Mouse (Mus musculus): ENCODE results near the gene Ide. TPM values are rescaled to one million over a fixed set of nuclear protein-coding genes. Genes with fewer than 3 reads are reported as not detected.

Gene Ide
- polyA plus RNA-seq, 1 experiment from 2014 or later: 54.3 TPM

DNA sequence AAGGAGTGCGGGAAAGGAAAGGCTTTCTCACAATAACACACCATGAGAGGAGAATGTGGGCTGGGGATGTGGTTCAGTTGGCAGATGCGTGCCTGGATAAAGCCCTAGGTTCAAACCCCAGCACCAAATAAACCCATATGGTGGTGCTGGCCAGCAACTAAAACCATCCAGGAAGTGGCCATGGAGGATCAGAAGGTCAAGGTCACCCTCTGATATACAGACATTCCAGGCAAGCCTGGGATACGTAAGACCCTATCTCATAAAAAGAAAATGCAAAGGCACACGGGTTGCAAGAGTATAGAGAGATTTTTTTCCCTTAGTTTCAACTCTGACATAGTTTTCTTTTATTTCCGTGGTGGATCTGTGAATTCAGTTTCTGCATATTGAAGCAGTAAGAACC is 3.3 kb upstream of the Ide start:
- H3K4me3 ChIP-seq (replicated peaks; ENCODE audit: low read length): no peak overlapping the region
- no peak for DNase-seq (ENCODE audit: low spot score)
- H3K4me2 ChIP-seq (replicated peaks): no peak overlapping the region
- no peaks in the 10 kb centered on the region for H3K27me3 ChIP-seq (ENCODE audit: control insufficient read depth, insufficient read depth, low read length)
- H3K27ac ChIP-seq: no peak overlapping the region
- no peaks in the 10 kb centered on the region for H3K9me3 ChIP-seq (ENCODE audit: control insufficient read depth, low read length)
- H3K36me3 ChIP-seq (replicated peaks; ENCODE audit: control insufficient read depth, insufficient read depth): no peaks in the 10 kb centered on the region
- H3K9ac ChIP-seq: no peak overlapping the region
- H3K4me1 ChIP-seq (replicated peaks; ENCODE audit: control insufficient read depth, insufficient read depth, low read length): no peaks in the 10 kb centered on the region
- ATAC-seq (ENCODE audit: low FRiP score): no peak
- 86% methylated on average over 5 of the region's 5 CpGs for WGBS

DNA sequence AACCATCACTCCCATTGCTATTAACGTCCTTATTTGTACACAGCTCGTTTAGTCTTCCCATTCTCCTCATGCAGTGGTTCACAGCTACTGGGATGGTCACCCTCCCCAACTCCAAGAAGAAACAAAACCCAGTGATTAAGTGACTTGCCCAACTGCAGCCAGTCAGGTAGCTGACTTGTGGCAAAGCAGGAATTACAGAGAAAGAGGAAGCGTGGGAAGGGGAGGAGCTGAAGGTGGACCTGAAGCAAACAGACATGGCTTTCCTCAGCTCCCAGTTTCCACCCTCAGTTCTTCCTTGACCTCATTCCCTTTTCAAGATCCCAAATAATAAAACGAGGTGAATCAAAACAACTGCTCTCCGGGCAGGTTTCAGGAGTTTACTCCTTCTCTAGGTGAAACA is 2.8 kb upstream of the Ide start:
- Histone ChIP-seq H3K4me1 (replicated peaks; ENCODE audit: control insufficient read depth, insufficient read depth, low read length) (no peaks in the 10 kb centered on the region), H3K27me3 (ENCODE audit: control insufficient read depth, insufficient read depth, low read length) (no peaks in the 10 kb centered on the region), H3K27ac (no peak overlapping the region), H3K4me2 (replicated peaks) (no peak overlapping the region), H3K9ac (no peak overlapping the region), H3K36me3 (replicated peaks; ENCODE audit: control insufficient read depth, insufficient read depth) (no peaks in the 10 kb centered on the region), H3K4me3 (replicated peaks; ENCODE audit: low read length) (no peak overlapping the region), H3K9me3 (ENCODE audit: control insufficient read depth, low read length) (no peaks in the 10 kb centered on the region)
- WGBS: 85% methylated on average over 5 of the region's 5 CpGs
- ATAC-seq (ENCODE audit: low FRiP score): no peak
- no peak for DNase-seq (ENCODE audit: low spot score)

DNA sequence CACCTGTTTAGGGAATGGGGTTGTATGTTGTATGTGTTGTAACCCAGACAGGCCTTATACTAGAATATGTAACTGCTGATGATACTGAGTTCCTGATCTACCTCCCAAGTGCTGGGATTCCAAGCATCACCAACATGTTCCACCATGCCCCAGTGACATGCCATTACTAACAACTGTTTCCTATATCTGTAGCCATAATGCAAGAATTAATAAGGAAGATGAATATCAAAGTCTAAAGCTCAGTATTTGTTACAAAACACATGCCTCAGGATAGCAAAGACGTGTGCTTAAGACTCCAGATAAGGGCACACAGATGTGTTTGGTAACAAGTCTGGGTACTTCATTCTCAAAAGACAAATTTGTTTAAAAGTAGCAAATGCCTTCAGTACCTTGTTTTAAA is 2.3 kb downstream of the Ide start:
- Histone ChIP-seq H3K4me2 (replicated peaks) (no peak overlapping the region), H3K27me3 (ENCODE audit: control insufficient read depth, insufficient read depth, low read length) (no peaks in the 10 kb centered on the region), H3K9me3 (ENCODE audit: control insufficient read depth, low read length) (no peaks in the 10 kb centered on the region), H3K27ac (no peak overlapping the region), H3K36me3 (replicated peaks; ENCODE audit: control insufficient read depth, insufficient read depth) (no peaks in the 10 kb centered on the region), H3K4me3 (replicated peaks; ENCODE audit: low read length) (no peak overlapping the region), H3K4me1 (replicated peaks; ENCODE audit: control insufficient read depth, insufficient read depth, low read length) (no peaks in the 10 kb centered on the region), H3K9ac (no peak overlapping the region)
- ATAC-seq (ENCODE audit: low FRiP score): no peak
- 93% methylated on average over 1 of the region's 1 CpGs for WGBS
- no peak for DNase-seq (ENCODE audit: low spot score)

DNA sequence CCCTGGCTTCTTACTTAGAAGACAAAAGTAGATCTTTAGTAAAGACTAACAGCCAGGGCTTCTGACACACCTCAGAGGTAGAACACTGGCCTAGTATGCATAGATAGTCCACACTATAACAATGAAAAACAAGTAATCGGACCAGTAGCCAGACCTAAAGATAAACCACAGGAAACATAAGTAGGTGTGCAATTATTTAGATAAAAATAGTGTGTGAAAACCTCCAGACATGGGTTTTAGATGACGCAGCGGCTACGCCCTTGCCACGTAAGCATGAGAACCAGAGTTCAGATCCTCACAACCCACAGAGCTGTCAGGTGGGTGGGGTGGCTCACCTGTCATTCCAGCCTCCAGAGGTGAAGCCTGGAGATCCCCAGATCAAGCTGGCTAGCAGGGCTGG is 4.3 kb downstream of the Ide start:
- H3K27me3 ChIP-seq (ENCODE audit: control insufficient read depth, insufficient read depth, low read length): no peaks in the 10 kb centered on the region
- no peaks in the 10 kb centered on the region for H3K9me3 ChIP-seq (ENCODE audit: control insufficient read depth, low read length)
- H3K36me3 ChIP-seq (replicated peaks; ENCODE audit: control insufficient read depth, insufficient read depth): peaks cover 4% of the 10 kb centered on the region
- no peak overlapping the region for H3K4me3 ChIP-seq (replicated peaks; ENCODE audit: low read length)
- WGBS: 98% methylated on average over 5 of the region's 5 CpGs
- no peak overlapping the region for H3K9ac ChIP-seq
- no peak overlapping the region for H3K27ac ChIP-seq
- H3K4me1 ChIP-seq (replicated peaks; ENCODE audit: control insufficient read depth, insufficient read depth, low read length): no peaks in the 10 kb centered on the region
- ATAC-seq (ENCODE audit: low FRiP score) (no peak), DNase-seq (ENCODE audit: low spot score) (no peak)
- H3K4me2 ChIP-seq (replicated peaks): no peak overlapping the region

DNA sequence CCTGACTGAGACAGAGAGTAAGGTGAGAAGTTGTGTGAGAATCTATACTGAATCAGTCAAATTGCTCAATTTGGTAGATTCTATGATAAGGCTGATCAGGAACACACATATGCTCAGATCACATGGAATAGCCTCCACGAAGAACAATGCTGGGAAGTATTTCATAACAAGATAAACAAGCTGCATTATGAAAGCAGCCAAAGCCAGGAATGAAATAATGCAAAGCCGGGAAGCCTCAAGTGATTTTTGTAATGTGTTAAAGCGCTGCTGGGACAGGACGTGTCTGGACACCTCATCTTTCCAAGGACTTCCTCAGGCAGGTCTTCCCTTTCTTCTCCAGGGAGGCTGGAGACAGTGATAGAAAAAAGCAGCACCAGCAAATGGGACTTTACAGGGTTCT is 4.9 kb downstream of the Ide start:
- peaks cover 10% of the 10 kb centered on the region for H3K36me3 ChIP-seq (replicated peaks; ENCODE audit: control insufficient read depth, insufficient read depth)
- no peak overlapping the region for H3K4me3 ChIP-seq (replicated peaks; ENCODE audit: low read length)
- 86% methylated on average over 4 of the region's 4 CpGs for WGBS
- no peak for ATAC-seq (ENCODE audit: low FRiP score)
- no peak overlapping the region for H3K9ac ChIP-seq
- no peaks in the 10 kb centered on the region for H3K9me3 ChIP-seq (ENCODE audit: control insufficient read depth, low read length)
- H3K27me3 ChIP-seq (ENCODE audit: control insufficient read depth, insufficient read depth, low read length): no peaks in the 10 kb centered on the region
- H3K4me2 ChIP-seq (replicated peaks): no peak overlapping the region
- no peak for DNase-seq (ENCODE audit: low spot score)
- H3K27ac ChIP-seq: no peak overlapping the region
- no peaks in the 10 kb centered on the region for H3K4me1 ChIP-seq (replicated peaks; ENCODE audit: control insufficient read depth, insufficient read depth, low read length)

DNA sequence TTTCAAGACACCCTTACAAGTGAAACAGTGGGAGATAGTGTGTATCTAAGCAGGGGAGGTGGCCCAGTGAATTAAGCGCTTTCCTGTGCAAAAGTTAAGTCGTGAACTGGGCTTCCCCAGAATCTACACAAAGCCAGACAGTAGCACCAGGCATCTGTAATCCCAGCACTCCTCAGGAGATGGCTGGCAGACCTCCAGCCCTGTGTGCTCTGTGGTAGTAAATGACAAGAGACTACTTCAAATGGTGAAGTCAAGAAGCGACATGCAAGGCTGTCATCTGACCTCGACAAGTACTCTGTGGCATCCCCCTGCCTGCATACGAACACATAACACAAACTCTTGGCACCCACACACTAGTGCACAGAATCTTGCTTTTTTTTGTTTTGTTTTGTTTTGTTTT is 10.4 kb downstream of the Ide start:
- 0 out of 2 replicates have a peak overlapping the region, but pooled peaks have one; percentile 26 for H3K27ac ChIP-seq
- no peak overlapping the region for H3K4me3 ChIP-seq (replicated peaks; ENCODE audit: low read length)
- ATAC-seq (ENCODE audit: low FRiP score): no peak
- peaks cover 14% of the 10 kb centered on the region for H3K36me3 ChIP-seq (replicated peaks; ENCODE audit: control insufficient read depth, insufficient read depth)
- 67% methylated on average over 5 of the region's 5 CpGs for WGBS
- H3K9me3 ChIP-seq (ENCODE audit: control insufficient read depth, low read length): no peaks in the 10 kb centered on the region
- H3K27me3 ChIP-seq (ENCODE audit: control insufficient read depth, insufficient read depth, low read length): no peaks in the 10 kb centered on the region
- H3K4me1 ChIP-seq (replicated peaks; ENCODE audit: control insufficient read depth, insufficient read depth, low read length): no peaks in the 10 kb centered on the region
- no peak overlapping the region for H3K4me2 ChIP-seq (replicated peaks)
- no peak overlapping the region for H3K9ac ChIP-seq
- DNase-seq (ENCODE audit: low spot score): no peak

DNA sequence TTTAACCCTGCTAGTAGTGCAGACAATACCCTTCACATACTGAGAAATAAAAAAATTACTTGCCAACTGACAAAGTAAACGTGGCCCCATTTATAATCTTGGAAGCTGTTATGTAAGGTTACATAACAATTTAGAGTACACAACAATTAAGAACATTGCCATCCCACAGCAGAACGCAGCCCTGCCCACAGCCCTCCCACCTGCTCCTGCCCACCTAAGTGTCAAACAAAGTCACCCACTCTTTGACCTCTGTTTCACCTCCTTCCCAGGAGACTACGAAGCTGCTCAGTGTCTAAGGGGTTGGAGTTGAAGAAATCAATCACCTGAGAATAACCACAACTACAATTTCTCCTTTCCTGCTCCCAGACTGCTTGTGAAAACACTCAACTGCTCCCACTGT is 14.1 kb downstream of the Ide start:
- DNase-seq (ENCODE audit: low spot score): no peak
- ATAC-seq (ENCODE audit: low FRiP score): no peak
- no peaks in the 10 kb centered on the region for H3K9me3 ChIP-seq (ENCODE audit: control insufficient read depth, low read length)
- no peaks in the 10 kb centered on the region for H3K27me3 ChIP-seq (ENCODE audit: control insufficient read depth, insufficient read depth, low read length)
- H3K4me2 ChIP-seq (replicated peaks): no peak overlapping the region
- no peak overlapping the region for H3K9ac ChIP-seq
- no peaks in the 10 kb centered on the region for H3K4me1 ChIP-seq (replicated peaks; ENCODE audit: control insufficient read depth, insufficient read depth, low read length)
- H3K36me3 ChIP-seq (replicated peaks; ENCODE audit: control insufficient read depth, insufficient read depth): peaks cover 16% of the 10 kb centered on the region
- no peak overlapping the region for H3K4me3 ChIP-seq (replicated peaks; ENCODE audit: low read length)
- 85% methylated on average over 3 of the region's 3 CpGs for WGBS
- no peak overlapping the region for H3K27ac ChIP-seq

DNA sequence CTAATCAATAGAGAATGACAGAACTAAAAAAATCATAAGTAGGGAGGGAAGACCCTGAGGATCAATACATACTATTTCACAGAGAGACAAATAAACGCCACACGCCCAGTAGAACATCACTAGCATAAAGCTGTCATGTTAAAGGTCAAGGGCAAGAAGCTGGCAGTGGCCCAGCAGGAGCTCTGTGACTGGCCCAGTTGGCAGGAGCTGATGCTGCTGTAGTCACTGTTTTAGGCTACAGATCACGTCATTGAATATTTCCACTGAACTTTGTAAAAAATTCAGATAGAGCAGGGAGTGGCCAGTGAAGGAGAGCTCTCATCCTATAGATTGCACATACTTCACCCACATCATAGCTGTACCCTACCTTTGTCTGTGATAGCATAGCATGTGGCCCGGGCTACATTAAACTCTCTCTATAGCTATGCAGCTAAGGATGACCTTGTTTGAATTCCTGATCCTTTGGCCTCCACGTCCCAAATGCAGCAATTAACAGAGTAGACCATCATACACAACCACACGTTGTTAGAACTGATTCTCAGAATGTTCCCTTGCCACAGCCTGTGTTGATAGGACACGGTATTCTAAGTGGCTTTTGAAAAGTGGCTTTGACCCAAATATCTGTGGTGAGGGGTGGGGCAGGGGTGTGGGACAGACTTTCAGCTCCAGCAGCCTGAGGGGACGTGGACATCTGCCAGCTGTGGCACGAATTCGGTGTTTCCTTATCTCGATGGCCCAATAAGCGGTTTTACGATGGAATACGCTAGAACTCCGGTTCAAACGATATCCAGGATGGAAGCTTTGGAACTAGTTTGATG is 16.6 kb downstream of the Ide start:
- WGBS: 91% methylated on average over 16 of the region's 16 CpGs

DNA sequence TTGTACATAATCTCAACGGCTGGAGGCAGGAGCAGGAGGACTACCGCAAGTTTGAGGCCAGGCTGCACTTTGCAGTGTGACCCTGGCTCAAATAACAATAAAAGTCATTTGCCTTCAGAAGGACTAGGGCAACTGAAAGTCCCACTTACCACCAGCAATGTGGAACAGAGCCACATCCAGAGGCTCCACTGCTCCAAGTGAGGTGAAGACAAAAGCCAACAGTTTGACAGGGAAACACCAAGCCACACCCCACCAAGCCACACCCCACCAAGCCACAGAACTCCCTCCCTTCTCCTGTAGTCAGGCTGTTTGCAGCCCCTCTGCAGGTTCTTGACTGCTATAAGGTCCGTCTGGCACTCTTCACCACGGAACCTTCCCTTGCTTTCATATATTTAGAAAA is 20.3 kb downstream of the Ide start:
- no peak overlapping the region for H3K4me3 ChIP-seq (replicated peaks; ENCODE audit: low read length)
- H3K36me3 ChIP-seq (replicated peaks; ENCODE audit: control insufficient read depth, insufficient read depth): peaks cover 39% of the 10 kb centered on the region
- ATAC-seq (ENCODE audit: low FRiP score): no peak
- no peaks in the 10 kb centered on the region for H3K27me3 ChIP-seq (ENCODE audit: control insufficient read depth, insufficient read depth, low read length)
- 90% methylated on average over 4 of the region's 4 CpGs for WGBS
- H3K9ac ChIP-seq: no peak overlapping the region
- H3K4me2 ChIP-seq (replicated peaks): no peak overlapping the region
- no peaks in the 10 kb centered on the region for H3K4me1 ChIP-seq (replicated peaks; ENCODE audit: control insufficient read depth, insufficient read depth, low read length)
- no peaks in the 10 kb centered on the region for H3K9me3 ChIP-seq (ENCODE audit: control insufficient read depth, low read length)
- DNase-seq (ENCODE audit: low spot score): no peak
- no peak overlapping the region for H3K27ac ChIP-seq

More for the DNA sequence above, 16.6 kb downstream of the Ide start:
- H3K4me3 ChIP-seq (replicated peaks; ENCODE audit: low read length): no peak overlapping the region
- DNase-seq (ENCODE audit: low spot score) (no peak), ATAC-seq (ENCODE audit: low FRiP score) (no peak)
- H3K4me1 ChIP-seq (replicated peaks; ENCODE audit: control insufficient read depth, insufficient read depth, low read length): no peaks in the 10 kb centered on the region
- no peaks in the 10 kb centered on the region for H3K27me3 ChIP-seq (ENCODE audit: control insufficient read depth, insufficient read depth, low read length)
- no peak overlapping the region for H3K27ac ChIP-seq
- H3K9ac ChIP-seq: no peak overlapping the region
- peaks cover 14% of the 10 kb centered on the region for H3K36me3 ChIP-seq (replicated peaks; ENCODE audit: control insufficient read depth, insufficient read depth)
- H3K9me3 ChIP-seq (ENCODE audit: control insufficient read depth, low read length): no peaks in the 10 kb centered on the region
- H3K4me2 ChIP-seq (replicated peaks): no peak overlapping the region

DNA sequence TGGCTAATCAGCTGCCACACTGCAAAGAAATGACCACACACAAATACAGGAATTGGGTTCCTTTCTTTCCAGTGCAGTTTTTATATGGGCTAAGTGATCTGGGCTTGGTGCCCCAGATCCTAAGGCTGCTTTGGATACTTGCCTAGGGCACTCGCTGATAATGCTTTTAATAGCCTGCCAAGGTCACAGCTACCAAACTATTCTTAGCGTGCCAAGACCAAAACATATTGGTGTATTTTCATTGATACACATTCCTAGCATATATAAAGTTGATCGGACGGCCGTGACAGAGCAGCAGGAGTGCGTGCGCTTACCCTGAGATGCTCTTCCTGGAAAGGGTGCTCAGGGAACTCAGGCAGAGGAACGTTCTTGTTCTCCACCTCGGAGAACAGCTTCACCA is 22.6 kb downstream of the Ide start:
- Histone ChIP-seq H3K27ac (no peak overlapping the region), H3K4me2 (replicated peaks) (no peak overlapping the region), H3K9ac (no peak overlapping the region), H3K36me3 (replicated peaks; ENCODE audit: control insufficient read depth, insufficient read depth) (peaks cover 54% of the 10 kb centered on the region), H3K4me1 (replicated peaks; ENCODE audit: control insufficient read depth, insufficient read depth, low read length) (no peaks in the 10 kb centered on the region), H3K9me3 (ENCODE audit: control insufficient read depth, low read length) (no peaks in the 10 kb centered on the region), H3K27me3 (ENCODE audit: control insufficient read depth, insufficient read depth, low read length) (no peaks in the 10 kb centered on the region), H3K4me3 (replicated peaks; ENCODE audit: low read length) (no peak overlapping the region)
- no peak for DNase-seq (ENCODE audit: low spot score)
- WGBS: 84% methylated on average over 9 of the region's 9 CpGs
- no peak for ATAC-seq (ENCODE audit: low FRiP score)
